Mouse (Mus musculus) T-cell, adult 2 months (primary cell): ENCODE results near the gene Tnfrsf25.

Source experiments
- DNase-seq: peaks from one replicate; pipeline ENCODE4 v3.0.0; 2022; ENCODE audit warnings: low spot score

Tnfrsf25 gene

GRCm38 (mm10) chr4:152115921-152116612 lies at the start of gene Tnfrsf25:
Gene Tnfrsf25 (plus strand): TSS chr4:152115934.
- peak; percentile 60 for DNase-seq

- no peak for DNase-seq
Measured at GRCm38 (mm10) chr4:152067280-152067679, 48.5 kb upstream of the Tnfrsf25 start.

- DNase-seq: no peak
Measured at GRCm38 (mm10) chr4:152068166-152068724, 47.5 kb upstream of the Tnfrsf25 start.

- DNase-seq: no peak
Measured at GRCm38 (mm10) chr4:152069245-152069644, 46.5 kb upstream of the Tnfrsf25 start.

GRCm38 (mm10) chr4:152070494-152071396 lies 45.0 kb upstream of the Tnfrsf25 start:
- DNase-seq: no peak

- DNase-seq: no peak
Measured at GRCm38 (mm10) chr4:152072121-152072601, 43.6 kb upstream of the Tnfrsf25 start, which contains the start of gene Plekhg5. Gene Plekhg5 (plus strand): TSS chr4:152072498.

- no peak for DNase-seq
Measured at GRCm38 (mm10) chr4:152072655-152073054, 43.1 kb upstream of the Tnfrsf25 start.

GRCm38 (mm10) chr4:152073715-152074114 lies 42.0 kb upstream of the Tnfrsf25 start:
- no peak for DNase-seq

- DNase-seq: no peak
Measured at GRCm38 (mm10) chr4:152074548-152074947, 41.2 kb upstream of the Tnfrsf25 start.

GRCm38 (mm10) chr4:152077191-152077590 lies 38.5 kb upstream of the Tnfrsf25 start:
- no peak for DNase-seq

GRCm38 (mm10) chr4:152078105-152078530 lies 37.6 kb upstream of the Tnfrsf25 start:
- DNase-seq: no peak

GRCm38 (mm10) chr4:152079261-152079660 lies 36.5 kb upstream of the Tnfrsf25 start:
- no peak for DNase-seq

- DNase-seq: no peak
Measured at GRCm38 (mm10) chr4:152079931-152080330, 35.8 kb upstream of the Tnfrsf25 start.

GRCm38 (mm10) chr4:152083611-152084220 lies 32.0 kb upstream of the Tnfrsf25 start:
- no peak for DNase-seq

- no peak for DNase-seq
Measured at GRCm38 (mm10) chr4:152084616-152085015, 31.1 kb upstream of the Tnfrsf25 start.

GRCm38 (mm10) chr4:152086505-152087210 lies 29.1 kb upstream of the Tnfrsf25 start:
- DNase-seq: peak; percentile 47

- no peak for DNase-seq
Measured at GRCm38 (mm10) chr4:152087211-152088081, 28.3 kb upstream of the Tnfrsf25 start.

- DNase-seq: no peak
Measured at GRCm38 (mm10) chr4:152088133-152088532, 27.6 kb upstream of the Tnfrsf25 start.

- DNase-seq: no peak
Measured at GRCm38 (mm10) chr4:152088556-152089120, 27.1 kb upstream of the Tnfrsf25 start.

GRCm38 (mm10) chr4:152090191-152090590 lies 25.5 kb upstream of the Tnfrsf25 start:
- DNase-seq: no peak
